Mouse (Mus musculus): ENCODE measurements around the gene Clcnkb.

Gene Clcnkb

DNA sequence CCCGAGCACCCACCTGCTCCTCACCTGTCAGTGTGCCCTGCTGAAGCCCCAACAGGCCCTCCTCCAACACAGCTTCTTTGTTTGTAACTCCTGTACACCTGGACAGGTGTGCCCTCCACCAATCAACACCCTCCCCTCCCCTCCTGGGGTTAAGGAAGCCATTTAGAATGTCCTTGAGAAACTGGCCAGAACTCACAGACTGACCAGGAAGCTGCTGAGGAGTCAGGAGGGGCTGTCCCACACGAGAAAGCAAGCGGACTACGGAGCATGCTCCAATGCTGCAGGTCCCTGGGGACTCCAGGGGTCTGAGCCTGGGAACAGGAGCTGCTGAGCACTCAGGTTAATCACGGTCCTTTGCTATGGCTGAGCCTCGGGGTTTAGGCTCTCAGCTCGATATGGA lies at the start of gene Clcnkb:
Gene Clcnkb (minus strand): TSS at position 91 of the 400 bp plus-strand sequence.
- no peak for DNase-seq (ENCODE audit: low spot score in 2 of 2)

DNA sequence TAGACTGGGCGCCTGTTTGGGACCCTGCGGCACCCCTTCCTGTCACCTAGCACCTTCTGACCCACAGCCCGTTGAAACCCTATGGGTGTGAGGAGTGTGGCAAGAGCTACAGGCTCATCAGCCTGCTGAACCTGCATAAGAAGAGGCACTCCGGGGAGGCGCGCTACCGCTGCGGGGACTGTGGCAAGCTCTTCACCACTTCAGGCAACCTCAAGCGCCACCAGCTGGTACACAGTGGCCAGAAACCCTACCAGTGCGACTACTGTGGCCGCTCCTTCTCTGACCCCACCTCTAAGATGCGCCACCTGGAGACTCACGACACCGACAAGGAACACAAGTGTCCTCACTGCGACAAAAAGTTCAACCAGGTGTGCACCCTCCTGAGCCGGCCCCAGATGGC lies 48.9 kb upstream of the Clcnkb start:
- DNase-seq (ENCODE audit: low spot score in 2 of 2), result no peak

DNA sequence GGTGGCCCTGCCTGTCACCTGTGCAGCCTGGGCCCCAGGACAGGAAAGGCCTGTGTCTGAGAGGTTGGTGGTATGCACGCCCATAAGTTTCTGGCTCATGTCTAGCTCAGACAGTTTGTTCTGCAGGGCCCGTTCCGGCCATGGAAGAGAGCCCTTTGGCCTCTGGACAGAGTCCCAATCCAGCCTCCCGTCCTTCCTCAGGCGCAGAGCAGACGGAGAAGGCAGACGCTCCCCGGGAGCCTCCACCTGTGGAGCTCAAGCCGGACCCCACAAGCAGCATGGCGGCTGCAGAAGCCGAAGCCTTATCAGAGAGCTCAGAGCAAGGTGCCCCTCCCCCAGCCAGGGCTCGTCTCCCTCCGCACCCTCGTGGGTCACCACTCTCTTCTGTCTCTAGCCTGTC lies 47.7 kb upstream of the Clcnkb start:
- DNase-seq (ENCODE audit: low spot score in 2 of 2), result no peak

DNA sequence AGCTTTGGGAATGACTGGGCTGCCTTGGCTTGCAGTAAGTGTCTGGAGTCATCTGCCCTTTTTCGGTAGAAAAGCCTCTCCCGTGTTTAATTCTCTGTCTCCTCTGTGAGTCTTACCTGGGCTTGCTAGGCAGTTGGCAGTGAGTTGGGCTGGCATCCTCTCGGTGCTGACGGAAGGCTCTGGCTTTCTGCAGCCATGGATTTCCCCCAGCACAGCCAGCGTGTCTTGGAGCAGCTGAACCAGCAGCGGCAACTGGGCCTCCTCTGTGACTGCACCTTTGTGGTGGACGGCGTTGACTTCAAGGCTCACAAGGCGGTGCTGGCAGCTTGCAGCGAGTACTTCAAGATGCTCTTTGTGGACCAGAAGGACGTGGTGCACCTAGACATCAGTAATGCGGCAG lies 45.8 kb upstream of the Clcnkb start:
- DNase-seq (ENCODE audit: low spot score in 2 of 2), result no peak

DNA sequence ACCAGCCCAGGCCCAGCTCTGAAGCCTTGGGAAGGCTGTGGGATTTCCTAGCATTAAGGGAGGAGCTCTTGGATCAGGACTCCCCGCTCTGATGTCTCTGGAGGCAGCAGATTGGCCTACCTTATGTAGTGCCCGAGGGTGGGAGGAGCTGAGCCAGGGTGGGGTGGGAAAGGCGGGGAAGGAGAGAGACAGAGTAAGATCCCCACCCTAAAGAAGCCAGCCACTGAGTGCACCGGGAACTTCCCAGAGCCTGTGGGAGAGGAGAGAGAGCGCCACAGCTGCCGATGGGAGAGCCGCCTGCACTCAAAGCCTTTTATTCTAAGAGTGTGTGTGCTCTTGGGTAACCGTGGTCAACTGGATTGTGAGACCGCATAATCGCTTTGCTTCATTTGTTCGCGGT lies 45.3 kb upstream of the Clcnkb start:
- no peak for DNase-seq (ENCODE audit: low spot score in 2 of 2)

DNA sequence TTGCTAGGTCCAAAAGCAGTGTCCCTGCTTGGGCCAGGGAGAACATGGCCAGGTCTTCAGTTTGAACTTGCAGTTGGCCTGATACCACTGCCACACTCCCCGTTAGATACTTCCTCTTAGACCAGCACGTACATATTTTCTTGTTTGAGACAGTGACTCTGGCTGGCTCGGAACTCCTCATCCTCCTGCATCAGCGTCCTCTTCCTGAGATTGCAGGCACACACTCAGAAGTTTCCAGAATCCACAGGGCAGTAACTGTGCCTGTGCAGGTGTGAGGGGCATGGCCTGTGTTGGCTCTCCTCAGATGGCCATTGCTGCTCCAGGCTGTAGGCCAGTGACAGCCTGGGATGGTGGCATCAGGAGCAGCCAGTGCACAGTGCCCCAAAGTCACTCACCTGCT lies 44.7 kb upstream of the Clcnkb start:
- DNase-seq (ENCODE audit: low spot score in 2 of 2), result no peak

DNA sequence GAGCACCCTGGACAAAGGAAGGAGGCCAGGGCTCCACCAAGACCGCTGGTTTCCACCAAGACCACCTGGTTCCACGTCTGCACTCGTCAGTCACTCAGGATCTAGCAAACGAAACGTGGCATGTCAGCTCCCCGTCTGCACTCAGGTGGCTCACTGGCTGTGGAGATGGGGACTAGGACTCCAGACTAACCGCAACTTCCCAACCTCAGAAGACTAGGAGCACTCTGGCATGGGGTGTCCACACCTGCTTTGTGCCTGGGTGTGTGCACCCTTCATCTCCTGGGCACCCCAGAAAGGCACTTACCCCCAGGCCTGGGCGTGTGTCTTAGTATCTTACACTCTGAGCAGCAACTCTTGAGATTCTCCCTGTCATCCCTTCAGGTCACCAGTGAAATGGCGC lies 44.0 kb upstream of the Clcnkb start:
- DNase-seq (ENCODE audit: low spot score in 2 of 2), result no peak

DNA sequence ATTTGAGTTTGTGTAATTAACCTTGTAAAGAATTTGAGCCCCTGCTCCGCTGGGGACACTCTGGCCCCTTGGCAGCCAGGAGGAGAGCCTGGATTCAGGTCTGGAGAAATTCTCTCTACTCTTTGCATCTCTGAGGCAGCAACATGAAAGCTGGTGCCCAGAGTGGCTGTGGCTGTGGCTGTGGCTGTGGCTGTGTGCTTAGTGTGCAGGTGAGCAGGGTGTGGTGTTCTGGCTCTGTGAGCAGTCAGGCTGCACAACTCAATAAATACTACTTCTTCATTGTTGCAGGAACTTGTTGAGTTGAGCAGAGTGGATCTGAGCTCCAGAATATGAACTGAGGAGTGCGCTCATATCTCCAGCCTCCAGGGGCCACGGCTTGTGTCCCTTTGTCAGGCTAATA lies 43.1 kb upstream of the Clcnkb start:
- no peak for DNase-seq (ENCODE audit: low spot score in 2 of 2)

DNA sequence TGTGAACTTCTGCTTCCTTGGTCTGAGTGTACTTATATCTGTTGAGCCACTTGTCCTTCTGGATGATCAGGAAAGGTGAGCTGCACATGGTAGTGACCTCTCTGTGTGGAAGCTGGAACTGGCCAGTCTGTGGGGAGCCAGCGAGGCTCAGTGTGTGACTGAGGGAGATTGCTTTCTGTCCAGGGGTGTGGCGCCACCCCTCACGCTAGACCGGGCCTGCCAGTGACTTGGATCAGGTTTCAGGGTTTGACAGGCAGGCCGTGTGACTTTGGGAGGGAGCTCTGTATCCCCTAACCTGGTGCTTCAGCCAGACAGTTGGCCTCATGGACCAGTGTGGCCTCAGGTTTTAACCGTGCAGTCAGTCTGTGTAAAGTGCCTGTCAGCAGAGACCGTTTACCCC lies 42.4 kb upstream of the Clcnkb start:
- no peak for DNase-seq (ENCODE audit: low spot score in 2 of 2)

DNA sequence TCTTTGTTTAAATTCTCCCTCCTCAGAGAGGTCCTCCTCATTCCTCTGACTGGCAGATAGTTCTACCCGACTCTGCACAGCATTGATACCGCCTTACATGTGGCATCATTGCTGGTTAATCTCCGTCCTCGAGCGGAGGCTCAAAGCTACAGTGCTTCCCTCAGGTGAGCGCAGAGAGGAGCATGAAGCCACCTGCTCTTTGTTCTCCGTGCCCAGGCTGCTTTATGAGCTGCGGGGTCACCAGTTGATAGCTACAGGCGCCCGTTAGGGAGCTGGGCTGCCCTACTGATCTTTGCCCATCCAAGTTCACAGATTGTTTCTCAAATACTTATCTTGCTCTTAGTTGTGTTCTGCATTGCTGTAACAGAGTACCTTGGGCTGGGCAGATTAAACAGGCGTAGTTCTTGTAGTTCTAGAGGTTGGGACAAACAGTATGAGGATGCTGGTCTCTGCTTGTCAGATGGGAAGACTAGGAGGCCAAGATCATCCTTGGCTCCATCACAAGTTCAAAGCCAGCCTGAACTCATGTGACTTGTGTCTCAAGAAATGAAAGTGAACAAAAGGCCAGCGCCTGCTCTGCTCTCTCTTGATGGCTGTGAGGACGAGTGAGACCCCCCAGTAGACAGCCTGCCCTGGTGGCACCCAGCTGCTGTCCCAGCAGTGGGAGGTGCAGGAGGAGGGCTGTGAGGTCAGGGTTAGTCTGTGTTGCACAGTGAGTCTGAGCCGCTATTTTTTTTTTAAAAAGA lies 40.6 kb upstream of the Clcnkb start:
- DNase-seq (ENCODE audit: low spot score in 2 of 2), result no peak

DNA sequence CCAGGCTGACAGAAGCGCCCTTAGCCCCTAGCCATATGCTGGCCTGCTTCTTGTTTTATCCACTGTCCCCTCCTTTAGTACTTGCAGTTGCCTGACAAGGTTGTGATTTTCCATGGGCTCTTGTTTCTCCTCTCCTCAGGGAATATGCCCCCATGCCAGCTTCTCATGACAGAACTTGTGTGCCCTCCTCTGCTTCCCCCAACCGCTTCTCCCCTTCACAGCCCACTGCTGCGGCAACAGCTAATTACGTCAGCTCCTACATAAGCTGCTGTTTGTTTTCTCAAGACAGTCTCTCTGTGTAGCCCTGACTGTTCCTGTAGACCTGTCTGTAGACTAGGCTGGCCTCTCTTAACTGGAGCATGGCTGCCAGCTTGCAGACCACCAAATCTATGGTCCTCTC lies 39.7 kb upstream of the Clcnkb start:
- no peak for DNase-seq (ENCODE audit: low spot score in 2 of 2)

DNA sequence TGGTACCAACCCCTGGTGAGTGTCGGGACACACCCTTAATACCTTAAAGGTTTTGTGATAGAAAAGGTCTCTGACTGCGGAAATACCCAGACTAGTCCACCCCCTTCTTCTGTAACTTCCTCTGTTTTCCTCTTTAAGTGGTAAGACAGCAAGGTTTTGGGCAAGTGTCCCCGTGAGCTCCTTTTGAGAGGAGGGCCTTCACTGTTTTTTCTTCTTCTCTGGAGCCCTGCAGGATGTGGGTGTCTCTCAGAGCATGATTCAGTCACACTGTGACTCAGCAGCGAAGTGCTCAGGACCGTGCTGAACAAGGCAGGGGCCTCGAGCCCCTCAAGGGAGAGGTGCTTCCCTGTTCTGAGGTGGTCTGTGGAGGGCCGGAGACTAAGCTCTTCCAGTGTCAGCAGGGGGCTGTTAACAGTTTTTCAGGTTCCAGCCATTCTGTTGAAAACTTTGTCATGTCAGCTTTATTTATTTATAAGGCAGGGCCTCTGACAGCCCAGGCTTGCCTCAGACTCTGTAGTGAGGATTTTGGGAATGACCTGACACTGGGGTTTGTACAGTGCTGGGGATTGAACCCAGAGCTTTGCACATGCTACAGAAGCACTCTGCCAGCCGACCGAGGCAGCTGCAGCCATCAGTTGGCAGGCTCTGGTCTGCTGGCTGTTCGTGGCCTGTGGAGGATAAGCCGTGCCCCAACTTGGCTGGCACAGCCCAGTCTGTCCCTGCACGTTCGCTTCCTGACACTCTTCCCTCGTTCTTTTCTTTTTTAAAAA lies 39.0 kb upstream of the Clcnkb start:
- DNase-seq (ENCODE audit: low spot score in 2 of 2), result no peak

DNA sequence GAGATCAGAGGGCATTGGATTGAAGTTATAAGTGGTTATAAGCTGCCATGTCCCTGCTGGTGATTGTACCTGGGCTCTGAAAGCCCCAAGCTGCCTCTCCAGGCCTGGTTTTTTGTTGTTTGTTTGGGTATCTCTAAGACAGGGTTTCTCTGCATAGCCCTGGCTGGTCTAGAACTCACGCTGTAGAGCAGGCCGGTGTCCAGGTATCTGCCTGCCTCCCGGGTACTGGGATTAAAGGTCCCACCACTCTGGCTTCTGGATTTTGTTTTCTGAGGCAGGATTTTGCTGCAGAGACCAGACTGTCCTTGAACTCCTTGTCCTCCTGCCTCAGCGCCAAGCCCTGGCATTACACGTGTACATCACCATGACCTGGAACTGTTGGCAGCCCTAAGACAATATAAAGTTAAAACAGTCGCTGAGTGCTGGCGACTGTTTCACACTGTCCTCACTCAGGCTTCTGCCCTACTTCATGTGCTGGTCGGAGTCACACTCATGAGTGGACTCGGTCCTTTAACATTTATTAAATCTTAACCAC lies 36.2 kb upstream of the Clcnkb start:
- DNase-seq (ENCODE audit: low spot score in 2 of 2), result no peak

DNA sequence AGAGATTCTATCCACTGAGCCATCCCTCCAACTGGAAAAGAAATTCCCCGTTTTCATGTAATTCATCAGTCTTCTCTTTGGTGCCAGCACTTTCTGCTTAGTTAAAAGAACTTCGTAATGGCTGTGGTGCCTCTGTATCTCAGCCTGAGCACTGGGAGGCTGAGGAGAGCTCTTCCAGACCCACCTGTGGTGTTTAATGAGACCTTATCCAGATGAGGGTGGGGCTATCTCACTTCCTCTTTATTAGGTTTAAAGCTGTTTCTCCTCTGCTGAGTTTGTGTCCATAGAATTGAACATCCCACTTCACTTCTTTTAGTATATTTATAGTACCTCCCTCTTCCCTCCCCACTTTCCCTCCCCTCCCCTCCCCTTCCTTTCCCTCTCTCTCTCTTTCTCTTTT lies 35.4 kb upstream of the Clcnkb start:
- no peak for DNase-seq (ENCODE audit: low spot score in 2 of 2)

DNA sequence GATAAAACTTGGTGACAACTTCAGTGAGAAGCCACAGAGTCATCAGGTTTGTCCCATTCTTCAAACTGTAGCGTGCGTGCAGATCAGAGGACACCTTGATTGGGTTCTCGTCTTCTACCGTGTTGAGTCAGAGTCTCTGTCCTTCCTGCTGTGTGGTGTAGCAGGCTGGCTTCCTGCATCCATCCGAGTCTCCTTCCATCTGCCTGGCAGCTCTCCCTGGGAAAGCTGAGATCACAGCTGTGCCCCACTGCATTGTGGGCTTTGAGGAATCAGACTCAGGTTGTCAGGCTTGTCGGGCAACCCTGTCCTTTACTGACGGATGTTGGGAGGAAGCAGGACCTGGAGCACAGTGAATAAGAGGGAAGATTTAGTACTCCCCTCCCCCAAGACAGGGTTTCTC lies 30.4 kb upstream of the Clcnkb start:
- DNase-seq (ENCODE audit: low spot score in 2 of 2), result no peak

DNA sequence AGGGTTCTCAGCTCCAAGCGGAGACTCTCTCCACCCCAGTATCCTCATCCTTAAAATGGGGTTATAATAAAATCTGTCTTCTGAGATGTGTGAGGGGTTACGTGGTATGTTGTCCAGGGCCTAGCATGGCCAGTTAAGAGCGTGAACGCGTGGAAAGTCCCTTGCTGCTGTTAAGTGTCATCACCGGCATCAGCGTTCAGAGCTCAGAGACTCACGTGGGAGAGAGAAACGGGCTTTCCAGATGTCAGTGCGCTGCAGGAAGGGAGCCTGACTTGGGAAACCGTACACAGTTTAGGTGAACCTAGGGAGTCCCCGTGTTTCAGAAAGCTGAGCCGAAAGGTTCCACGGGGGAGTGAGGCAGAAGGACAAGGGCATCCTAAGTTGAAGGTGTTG lies 29.5 kb upstream of the Clcnkb start:
- no peak for DNase-seq (ENCODE audit: low spot score in 2 of 2)

DNA sequence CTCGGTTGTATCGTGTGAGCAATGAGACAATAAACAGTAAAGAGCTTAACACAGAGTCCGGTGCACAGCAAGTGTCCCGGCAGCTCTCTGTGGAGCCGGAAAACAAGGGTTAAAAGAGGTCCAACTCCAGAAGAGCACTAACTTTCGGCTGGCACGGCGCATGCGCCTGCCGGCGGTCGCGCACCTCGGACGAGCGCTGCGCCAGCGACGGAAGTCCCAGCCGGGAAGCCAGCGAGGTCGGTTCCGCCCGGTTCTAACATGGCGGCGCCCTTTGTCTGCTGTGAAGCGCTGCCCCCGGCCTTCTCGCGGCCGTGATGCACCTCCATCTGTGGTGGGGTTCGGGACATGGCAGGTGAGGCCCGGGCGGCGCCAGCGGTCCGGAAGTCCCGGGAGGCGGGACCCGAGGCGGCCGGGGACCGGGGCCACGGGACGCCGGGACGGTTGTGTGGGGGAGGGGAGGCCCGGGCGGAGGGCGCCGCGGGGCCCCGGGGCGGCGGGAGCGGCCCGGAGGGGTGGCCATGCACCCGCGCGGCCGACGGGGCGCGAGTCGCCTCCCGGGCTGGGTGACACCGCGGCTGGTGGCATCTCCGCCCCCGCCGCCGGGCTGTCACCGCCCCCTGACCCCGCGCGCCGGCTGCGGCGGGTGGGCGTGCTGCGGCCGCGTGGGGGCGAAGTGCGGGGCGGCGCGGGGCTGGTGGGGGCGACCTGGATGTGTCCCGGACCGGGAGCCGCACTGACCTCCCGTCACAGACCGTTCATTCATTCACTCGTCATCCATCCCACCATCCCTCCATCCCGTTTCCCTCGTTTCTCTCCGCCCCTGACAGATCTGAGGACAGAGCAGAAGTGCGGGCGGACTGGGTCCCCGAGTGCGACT lies 28.9 kb upstream of the Clcnkb start, which contains the start of gene Zbtb17:
Gene Zbtb17 (plus strand): TSS at position 204 of the 877 bp plus-strand sequence.
- DNase-seq (ENCODE audit: low spot score in 2 of 2), result peak; percentile 80 to 89

DNA sequence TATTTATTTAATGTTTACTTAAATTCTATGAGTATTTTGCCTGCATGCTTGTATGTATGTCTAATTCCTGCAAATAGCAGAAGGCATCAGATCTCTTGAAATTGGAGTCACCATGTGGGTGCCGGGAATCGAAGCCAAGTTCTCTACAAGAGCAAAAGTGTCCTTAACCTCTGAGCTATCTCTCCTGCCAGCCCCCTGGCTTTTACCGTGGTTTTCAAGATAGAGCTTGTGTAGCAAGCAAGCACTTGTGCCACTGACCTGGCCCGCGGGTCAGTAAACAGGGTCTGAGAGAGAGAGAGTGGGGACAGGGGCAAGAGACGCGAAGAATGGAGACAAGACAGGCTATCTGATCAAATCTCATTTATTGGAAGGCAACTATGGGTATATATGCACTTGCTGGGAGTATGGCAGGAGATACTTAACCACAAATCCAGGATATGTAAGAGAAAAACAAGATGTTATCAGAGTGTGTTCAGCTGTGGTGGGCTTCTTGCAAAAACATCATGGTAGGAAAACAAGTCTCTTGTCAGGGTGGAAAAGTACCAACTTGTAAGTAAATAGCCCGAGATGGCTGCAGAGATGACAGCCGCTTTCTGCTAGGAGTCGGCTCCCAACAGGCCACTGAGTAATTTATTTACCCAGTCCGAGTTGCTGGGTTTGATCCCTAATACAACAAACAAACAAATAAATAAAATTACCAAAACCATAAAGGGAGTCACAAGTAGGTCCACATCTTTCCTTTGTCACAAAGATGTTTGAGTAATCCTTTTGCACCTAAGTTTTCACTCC lies 28.0 kb upstream of the Clcnkb start:
- DNase-seq (ENCODE audit: low spot score in 2 of 2), result no peak

DNA sequence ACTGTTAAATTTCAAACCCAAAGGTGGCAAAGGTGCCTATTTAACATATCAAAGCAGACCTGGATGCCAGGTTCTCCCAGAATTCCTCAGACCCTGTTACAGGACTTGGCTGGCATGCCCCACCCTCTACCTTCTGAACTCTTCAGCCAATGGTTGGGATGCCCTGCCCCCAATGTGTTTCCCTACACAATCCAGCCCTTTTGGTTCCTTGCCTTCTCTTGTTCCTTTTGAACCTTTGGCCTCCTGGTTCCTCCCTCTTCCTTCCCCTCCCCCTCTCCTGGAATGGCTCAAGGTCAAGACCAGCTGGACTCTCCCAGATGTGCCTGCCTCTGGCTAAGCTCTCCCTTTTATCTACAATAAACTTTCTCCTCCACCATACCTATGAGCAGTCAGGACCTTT lies 25.1 kb upstream of the Clcnkb start:
- DNase-seq (ENCODE audit: low spot score in 2 of 2), result no peak

DNA sequence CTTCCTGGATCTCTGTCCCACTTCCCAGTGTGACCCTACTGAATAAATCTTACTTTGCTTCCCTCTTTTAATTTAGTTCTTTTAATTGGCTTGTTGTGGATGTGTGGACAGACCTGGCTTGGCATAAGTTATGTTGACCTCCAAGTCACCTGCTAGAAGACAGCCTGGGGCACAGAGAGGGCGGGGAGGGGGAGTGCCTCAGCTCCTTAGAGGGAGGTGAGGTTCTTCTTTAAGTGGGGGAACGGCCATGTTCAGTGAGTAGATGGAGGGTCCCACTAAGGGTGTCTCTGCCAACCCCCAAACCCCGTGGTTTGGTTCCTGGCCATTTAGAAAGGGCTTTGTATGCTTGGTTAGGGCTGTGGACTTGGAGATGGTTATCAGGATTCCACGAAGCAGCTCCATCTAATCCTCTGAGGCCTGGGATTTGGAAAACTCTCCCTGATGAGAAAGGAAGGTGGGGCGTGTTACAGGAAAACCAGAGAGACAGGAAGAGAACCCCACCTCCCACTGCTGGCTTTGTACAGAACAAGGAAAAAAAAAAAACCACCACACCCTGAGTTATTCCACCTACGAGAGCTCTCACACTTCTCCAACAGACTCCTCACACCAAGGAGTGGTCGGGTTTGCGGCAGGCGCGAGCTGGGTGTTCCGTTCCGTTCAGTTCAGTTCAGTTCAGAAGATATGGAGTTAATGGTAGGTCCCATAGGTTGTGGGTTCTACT lies 23.4 kb upstream of the Clcnkb start:
- no peak for DNase-seq (ENCODE audit: low spot score in 2 of 2)

DNA sequence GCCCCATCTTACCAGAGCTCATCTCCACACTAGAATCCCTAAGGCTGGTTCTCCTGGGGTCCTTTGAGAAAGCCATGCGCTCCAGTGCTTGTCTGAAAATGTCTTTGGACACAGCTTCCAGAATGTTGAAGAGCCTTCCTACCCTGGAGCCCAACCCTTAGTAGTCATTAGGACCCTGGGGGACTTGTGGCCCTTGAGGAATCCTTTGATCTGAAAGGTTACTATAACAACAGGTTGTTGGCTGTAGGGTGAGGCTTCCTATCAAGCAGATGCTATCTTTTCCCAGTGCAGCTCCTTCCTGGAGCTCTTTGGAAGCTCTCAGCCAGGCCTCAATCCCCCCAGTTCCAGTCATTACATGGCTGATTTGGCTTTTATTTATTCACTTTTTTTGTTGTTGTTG lies 20.2 kb upstream of the Clcnkb start, which contains the start of gene Srarp:
Gene Srarp (minus strand): TSS at position 132 of the 400 bp plus-strand sequence.
- no peak for DNase-seq (ENCODE audit: low spot score in 2 of 2)
